Mouse (Mus musculus): ENCODE results near the gene Nav2. TPM values are rescaled to one million over a fixed set of nuclear protein-coding genes. Genes with fewer than 3 reads are reported as not detected.
A peak's percentile ranks its signal among the peaks of the same experiment; 100 is the strongest.

The Nav2 gene
- total and polyA plus RNA-seq, 2 experiments from 2014 or later = 16.3 to 44.0 TPM

- no peaks in the 10 kb centered on the region for H3K36me3 ChIP-seq (ENCODE audit: insufficient read depth)
- no peaks in the 10 kb centered on the region for H3K27me3 ChIP-seq (ENCODE audit: insufficient read depth, low read length)
- H3K4me2 ChIP-seq (ENCODE audit: low read depth) = no peak overlapping the region
- 61% methylated on average over 5 of the region's 5 CpGs for WGBS
- no peaks in the 10 kb centered on the region for H3K9me3 ChIP-seq (ENCODE audit: low read length)
- ATAC-seq (peak; percentile 90), DNase-seq (peak; percentile 34)
- no peak overlapping the region for H3K9ac ChIP-seq
- 0 out of 2 replicates have a peak, but pooled peaks have one; percentile 5 for TF ChIP-seq CTCF (IDR thresholded peaks at IDR 0.05; ENCODE audit: low read depth)
- H3K4me1 ChIP-seq (ENCODE audit: insufficient read depth) = no peaks in the 10 kb centered on the region
- no peak overlapping the region for H3K27ac ChIP-seq (ENCODE audit: low read depth, low read length)
- no peak overlapping the region for H3K4me3 ChIP-seq (ENCODE audit: low read depth, low read length)
These were observed 520.4 kb downstream of the Nav2 start for GRCm38 (mm10) chr7:49428947-49429346.

- ATAC-seq (0 out of 2 replicates have a peak, but pooled peaks have one; percentile 7), DNase-seq (no peak)
- H3K27ac ChIP-seq (ENCODE audit: low read depth, low read length) = no peak overlapping the region
These were observed 522.3 kb downstream of the Nav2 start for GRCm38 (mm10) chr7:49430808-49431207.

GRCm38 (mm10) chr7:49433945-49434344, 525.4 kb downstream of the Nav2 start:
- no peak overlapping the region for H3K4me2 ChIP-seq (ENCODE audit: low read depth)
- no peaks in the 10 kb centered on the region; the same call in 1 of the 2 replicates for H3K36me3 ChIP-seq (ENCODE audit: insufficient read depth)
- no peak for DNase-seq
- no peak overlapping the region for H3K9ac ChIP-seq
- H3K4me1 ChIP-seq (ENCODE audit: insufficient read depth) = no peaks in the 10 kb centered on the region
- no peak overlapping the region for H3K27ac ChIP-seq (ENCODE audit: low read depth, low read length)
- no peak for TF ChIP-seq CTCF (IDR thresholded peaks at IDR 0.05; ENCODE audit: low read depth)
- H3K27me3 ChIP-seq (ENCODE audit: insufficient read depth, low read length) = no peaks in the 10 kb centered on the region
- H3K4me3 ChIP-seq (ENCODE audit: low read depth, low read length) = no peak overlapping the region
- ATAC-seq = no peak
- H3K9me3 ChIP-seq (ENCODE audit: low read length) = no peaks in the 10 kb centered on the region

More at GRCm38 (mm10) chr7:49430808-49431207, 522.3 kb downstream of the Nav2 start:
- no peaks in the 10 kb centered on the region for H3K9me3 ChIP-seq (ENCODE audit: low read length)
- no peaks in the 10 kb centered on the region for H3K27me3 ChIP-seq (ENCODE audit: insufficient read depth, low read length)
- 63% methylated on average over 7 of the region's 7 CpGs for WGBS
- TF ChIP-seq CTCF (IDR thresholded peaks at IDR 0.05; ENCODE audit: low read depth) = 0 out of 2 replicates have a peak, but pooled peaks have one; percentile 20
- no peak overlapping the region for H3K4me3 ChIP-seq (ENCODE audit: low read depth, low read length)
- no peaks in the 10 kb centered on the region for H3K4me1 ChIP-seq (ENCODE audit: insufficient read depth)
- no peak overlapping the region for H3K4me2 ChIP-seq (ENCODE audit: low read depth)
- H3K36me3 ChIP-seq (ENCODE audit: insufficient read depth) = no peaks in the 10 kb centered on the region
- H3K9ac ChIP-seq = no peak overlapping the region

- ATAC-seq = no peak
- Histone ChIP-seq H3K4me1 (ENCODE audit: insufficient read depth) (no peaks in the 10 kb centered on the region), H3K27me3 (ENCODE audit: insufficient read depth, low read length) (no peaks in the 10 kb centered on the region), H3K9me3 (ENCODE audit: low read length) (no peaks in the 10 kb centered on the region), H3K4me2 (ENCODE audit: low read depth) (no peak overlapping the region), H3K4me3 (ENCODE audit: low read depth, low read length) (no peak overlapping the region), H3K27ac (ENCODE audit: low read depth, low read length) (no peak overlapping the region), H3K9ac (no peak overlapping the region), H3K36me3 (ENCODE audit: insufficient read depth) (no peaks in the 10 kb centered on the region; the same call in 1 of the 2 replicates)
- WGBS = 69% methylated on average over 7 of the region's 7 CpGs
- no peak for TF ChIP-seq CTCF (IDR thresholded peaks at IDR 0.05; ENCODE audit: low read depth)
- no peak for DNase-seq
These were observed 528.0 kb downstream of the Nav2 start for GRCm38 (mm10) chr7:49436492-49436891.

- ATAC-seq = no peak
- Histone ChIP-seq H3K36me3 (ENCODE audit: insufficient read depth) (no peaks in the 10 kb centered on the region; the same call in 1 of the 2 replicates), H3K27ac (ENCODE audit: low read depth, low read length) (no peak overlapping the region), H3K9me3 (ENCODE audit: low read length) (no peaks in the 10 kb centered on the region), H3K4me2 (ENCODE audit: low read depth) (no peak overlapping the region), H3K9ac (no peak overlapping the region), H3K4me1 (ENCODE audit: insufficient read depth) (no peaks in the 10 kb centered on the region), H3K4me3 (ENCODE audit: low read depth, low read length) (no peak overlapping the region), H3K27me3 (ENCODE audit: insufficient read depth, low read length) (no peaks in the 10 kb centered on the region)
- 28% methylated on average over 11 of the region's 11 CpGs for WGBS
- TF ChIP-seq CTCF (IDR thresholded peaks at IDR 0.05; ENCODE audit: low read depth) = no peak
- DNase-seq = no peak
These were observed 529.4 kb downstream of the Nav2 start for GRCm38 (mm10) chr7:49437901-49438300.

- no peaks in the 10 kb centered on the region for H3K9me3 ChIP-seq (ENCODE audit: low read length)
- no peak for DNase-seq
- peak; percentile 53 for TF ChIP-seq CTCF (IDR thresholded peaks at IDR 0.05; ENCODE audit: low read depth)
- H3K4me1 ChIP-seq (ENCODE audit: insufficient read depth) = no peaks in the 10 kb centered on the region
- H3K27ac ChIP-seq (ENCODE audit: low read depth, low read length) = no peak overlapping the region
- H3K4me3 ChIP-seq (ENCODE audit: low read depth, low read length) = no peak overlapping the region
- no peaks in the 10 kb centered on the region; the same call in 1 of the 2 replicates for H3K36me3 ChIP-seq (ENCODE audit: insufficient read depth)
- no peak overlapping the region for H3K4me2 ChIP-seq (ENCODE audit: low read depth)
- ATAC-seq = no peak
- H3K9ac ChIP-seq = no peak overlapping the region
- WGBS = 67% methylated on average over 2 of the region's 2 CpGs
- H3K27me3 ChIP-seq (ENCODE audit: insufficient read depth, low read length) = no peaks in the 10 kb centered on the region
These were observed 530.6 kb downstream of the Nav2 start for GRCm38 (mm10) chr7:49439136-49439535.

GRCm38 (mm10) chr7:49440333-49440969, 531.9 kb downstream of the Nav2 start:
- TF ChIP-seq CTCF (IDR thresholded peaks at IDR 0.05; ENCODE audit: low read depth) = no peak
- Histone ChIP-seq H3K9me3 (ENCODE audit: low read length) (no peaks in the 10 kb centered on the region), H3K27ac (ENCODE audit: low read depth, low read length) (no peak overlapping the region; the same call in 1 of the 2 replicates), H3K4me2 (ENCODE audit: low read depth) (no peak overlapping the region), H3K4me1 (ENCODE audit: insufficient read depth) (no peaks in the 10 kb centered on the region), H3K27me3 (ENCODE audit: insufficient read depth, low read length) (no peaks in the 10 kb centered on the region), H3K4me3 (ENCODE audit: low read depth, low read length) (no peak overlapping the region), H3K9ac (no peak overlapping the region), H3K36me3 (ENCODE audit: insufficient read depth) (no peaks in the 10 kb centered on the region; the same call in 1 of the 2 replicates)
- ATAC-seq (no peak), DNase-seq (no peak)
- WGBS = 79% methylated on average over 14 of the region's 14 CpGs
